Mouse (Mus musculus) liver, embryonic 16.5 days (tissue): Measurements from ENCODE around the gene Aff1. TPM values are rescaled to one million over a fixed set of nuclear protein-coding genes. Genes with fewer than 3 reads are reported as not detected.

Experiments
- ATAC-seq: fragments of 200-750 bp; cut with Nextera tagmentation; 2 replicates; pipeline ENCODE4 v1.8.0; 2017; ENCODE audit warnings: low read depth, mild to moderate bottlenecking, moderate number of reproducible peaks, moderate library complexity
- H3K27ac ChIP-seq: fragments of 300-500 bp; sonication (generic); 2 replicates; pipeline ENCODE4 v1.5.1; 2014; ENCODE audit warnings: mild to moderate bottlenecking, low read length
- H3K27me3 ChIP-seq: fragments of 300-500 bp; sonication (generic); 2 replicates; pipeline ENCODE4 v1.6.1; 2014; ENCODE audit warnings: low read depth, low read length, mixed read lengths; ENCODE audit not compliant: control insufficient read depth, insufficient read depth
- H3K36me3 ChIP-seq: fragments of 300-500 bp; sonication (generic); 2 replicates; pipeline ENCODE4 v1.6.1; 2014; ENCODE audit warnings: mild to moderate bottlenecking; ENCODE audit not compliant: control insufficient read depth, insufficient read depth
- H3K4me1 ChIP-seq: fragments of 300-500 bp; sonication (generic); 2 replicates; pipeline ENCODE4 v1.6.1; 2014; ENCODE audit warnings: low read depth, low read length, mixed read lengths; ENCODE audit not compliant: control insufficient read depth
- H3K4me2 ChIP-seq: fragments of 300-500 bp; sonication (generic); 2 replicates; pipeline ENCODE4 v1.6.1; 2014; ENCODE audit warnings: low read depth, low read length, mixed read lengths
- H3K4me3 ChIP-seq: fragments of 300-500 bp; sonication (generic); 2 replicates; pipeline ENCODE4 v1.5.1; 2014; ENCODE audit warnings: low read depth, mild to moderate bottlenecking, low read length
- H3K9ac ChIP-seq: fragments of 300-500 bp; sonication (generic); 2 replicates; pipeline ENCODE4 v1.6.1; 2014; ENCODE audit warnings: low read depth, low read length
- H3K9me3 ChIP-seq: fragments of 300-500 bp; sonication (generic); replicated peaks from 2 replicates; pipeline ENCODE4 v1.6.1; 2016; ENCODE audit warnings: low read length; ENCODE audit not compliant: control insufficient read depth
- WGBS: fragments of 180-500 bp; shearing (Covaris S2); extraction: QIAGEN DNeasy Blood & Tissue Kit; methylation state at CpG from one replicate; pipeline ENCODE4 v1.1.7; 2014; ENCODE audit not compliant: insufficient replicate concordance; 5-methylcytosine and 5-hydroxymethylcytosine counted together
- polyA plus RNA-seq: library from polyadenylated mRNA; unstranded; fragments of >200 nt; fragmentation: Nextera tagmentation; extraction: Ambion mirVana; gene quantifications from 2 replicates; pipeline ENCODE4 v1.2.1, GENCODE M21; 2015

The Aff1 gene
- polyA plus RNA-seq, 1 experiment from 2014 or later = 17.7 TPM

- 26% methylated on average over 11 of the region's 11 CpGs for WGBS
- H3K27me3 ChIP-seq = no peaks in the 10 kb centered on the region
- H3K4me2 ChIP-seq = no peak overlapping the region
- no peak overlapping the region for H3K4me3 ChIP-seq
- ATAC-seq = peak; percentile 51
- no peaks in the 10 kb centered on the region; the same call in 1 of the 2 replicates for H3K36me3 ChIP-seq
- peaks cover 81% of the 10 kb centered on the region for H3K4me1 ChIP-seq
- H3K27ac ChIP-seq = peak overlapping the region; percentile 29; the same call in 1 of the 2 replicates
- H3K9me3 ChIP-seq = no peaks in the 10 kb centered on the region
- H3K9ac ChIP-seq = no peak overlapping the region
These were observed 82.6 kb downstream of the Aff1 start for GRCm38 (mm10) chr5:103774703-103775333.

GRCm38 (mm10) chr5:103775429-103775828, 83.3 kb downstream of the Aff1 start:
- no peak overlapping the region for H3K9ac ChIP-seq
- no peak for ATAC-seq
- H3K4me2 ChIP-seq = no peak overlapping the region
- 85% methylated on average over 13 of the region's 13 CpGs for WGBS
- H3K36me3 ChIP-seq = no peaks in the 10 kb centered on the region; the same call in 1 of the 2 replicates
- H3K27ac ChIP-seq = no peak overlapping the region
- H3K9me3 ChIP-seq = no peaks in the 10 kb centered on the region
- H3K4me3 ChIP-seq = no peak overlapping the region
- H3K27me3 ChIP-seq = no peaks in the 10 kb centered on the region
- peaks cover 81% of the 10 kb centered on the region for H3K4me1 ChIP-seq

GRCm38 (mm10) chr5:103776842-103777241, 84.7 kb downstream of the Aff1 start:
- no peak for ATAC-seq
- Histone ChIP-seq H3K4me1 (peaks cover 82% of the 10 kb centered on the region), H3K9ac (no peak overlapping the region), H3K27ac (no peak overlapping the region), H3K27me3 (no peaks in the 10 kb centered on the region), H3K36me3 (no peaks in the 10 kb centered on the region), H3K4me2 (no peak overlapping the region), H3K4me3 (no peak overlapping the region), H3K9me3 (no peaks in the 10 kb centered on the region)
- 76% methylated on average over 4 of the region's 4 CpGs for WGBS

GRCm38 (mm10) chr5:103777446-103777845, 85.3 kb downstream of the Aff1 start:
- Histone ChIP-seq H3K9me3 (no peaks in the 10 kb centered on the region), H3K4me2 (peak overlapping the region; percentile 29; the same call in 1 of the 2 replicates), H3K9ac (no peak overlapping the region), H3K27ac (no peak overlapping the region), H3K27me3 (no peaks in the 10 kb centered on the region), H3K4me3 (no peak overlapping the region), H3K36me3 (no peaks in the 10 kb centered on the region), H3K4me1 (peaks cover 76% of the 10 kb centered on the region)
- ATAC-seq = no peak
- 76% methylated on average over 4 of the region's 4 CpGs for WGBS

GRCm38 (mm10) chr5:103778314-103779117, 86.3 kb downstream of the Aff1 start:
- 26% methylated on average over 17 of the region's 17 CpGs for WGBS
- no peaks in the 10 kb centered on the region for H3K9me3 ChIP-seq
- H3K36me3 ChIP-seq = peaks cover 10% of the 10 kb centered on the region
- H3K4me2 ChIP-seq = peak overlapping the region; percentile 29
- peaks cover 69% of the 10 kb centered on the region for H3K4me1 ChIP-seq
- no peak overlapping the region for H3K9ac ChIP-seq
- ATAC-seq = peak; percentile 25; the same call in 1 of the 2 replicates
- H3K4me3 ChIP-seq = peak overlapping the region; percentile 4; the same call in 1 of the 2 replicates
- H3K27me3 ChIP-seq = no peaks in the 10 kb centered on the region
- no peak overlapping the region for H3K27ac ChIP-seq

GRCm38 (mm10) chr5:103779836-103780235, 87.7 kb downstream of the Aff1 start:
- Histone ChIP-seq H3K4me2 (peak overlapping the region; percentile 12; the same call in 1 of the 2 replicates), H3K4me3 (no peak overlapping the region)

GRCm38 (mm10) chr5:103780266-103780665, 88.1 kb downstream of the Aff1 start:
- 51% methylated on average over 6 of the region's 6 CpGs for WGBS
- ATAC-seq = no peak
- peaks cover 54% of the 10 kb centered on the region for H3K4me1 ChIP-seq

More at GRCm38 (mm10) chr5:103779836-103780235, 87.7 kb downstream of the Aff1 start:
- no peak overlapping the region for H3K9ac ChIP-seq
- peaks cover 23% of the 10 kb centered on the region for H3K36me3 ChIP-seq
- no peaks in the 10 kb centered on the region for H3K9me3 ChIP-seq
- peaks cover 58% of the 10 kb centered on the region for H3K4me1 ChIP-seq
- no peak for ATAC-seq
- no peak overlapping the region for H3K27ac ChIP-seq
- WGBS = 39% methylated on average over 10 of the region's 10 CpGs
- no peaks in the 10 kb centered on the region for H3K27me3 ChIP-seq

GRCm38 (mm10) chr5:103780836-103781235, 88.7 kb downstream of the Aff1 start:
- no peak overlapping the region for H3K9ac ChIP-seq
- H3K4me2 ChIP-seq = no peak overlapping the region
- no peak overlapping the region for H3K27ac ChIP-seq
- whole genome bisulfite sequencing = 83% methylated on average over 6 of the region's 6 CpGs
- H3K36me3 ChIP-seq = peaks cover 33% of the 10 kb centered on the region
- peaks cover 52% of the 10 kb centered on the region for H3K4me1 ChIP-seq
- no peaks in the 10 kb centered on the region for H3K9me3 ChIP-seq
- H3K27me3 ChIP-seq = no peaks in the 10 kb centered on the region
- no peak for ATAC-seq
- H3K4me3 ChIP-seq = no peak overlapping the region

More at GRCm38 (mm10) chr5:103780266-103780665, 88.1 kb downstream of the Aff1 start:
- no peaks in the 10 kb centered on the region for H3K9me3 ChIP-seq
- H3K4me2 ChIP-seq = no peak overlapping the region
- peaks cover 27% of the 10 kb centered on the region for H3K36me3 ChIP-seq
- H3K27me3 ChIP-seq = no peaks in the 10 kb centered on the region
- H3K4me3 ChIP-seq = no peak overlapping the region
- no peak overlapping the region for H3K9ac ChIP-seq
- H3K27ac ChIP-seq = no peak overlapping the region
